Mouse (Mus musculus): Measurements from ENCODE around the gene Plekhm2.
A peak's percentile ranks its signal among the peaks of the same experiment; 100 is the strongest.

The Plekhm2 gene

DNA sequence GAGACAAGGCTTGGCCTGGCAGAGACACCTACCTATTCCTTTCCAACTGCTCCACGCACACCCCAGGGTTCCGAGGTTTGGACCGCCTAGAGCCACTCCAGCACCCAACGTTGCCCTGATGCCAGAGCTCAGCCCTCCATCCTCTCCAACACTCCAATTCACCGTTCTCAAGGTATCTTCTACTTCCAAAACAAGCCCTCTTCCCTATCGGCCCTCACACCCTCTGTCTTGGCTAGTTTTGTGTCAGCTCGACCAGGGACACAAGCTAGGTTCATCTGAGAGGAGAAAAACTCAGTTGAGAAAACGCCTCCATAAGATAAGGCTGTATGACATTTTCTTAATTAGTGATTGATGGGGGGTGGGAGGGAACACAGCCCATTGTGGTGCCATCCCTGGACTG is at the start of gene Plekhm2:
Gene Plekhm2, minus strand, starts transcription at position 101 of the 400 bp plus-strand sequence.
- no peak for DNase-seq

DNA sequence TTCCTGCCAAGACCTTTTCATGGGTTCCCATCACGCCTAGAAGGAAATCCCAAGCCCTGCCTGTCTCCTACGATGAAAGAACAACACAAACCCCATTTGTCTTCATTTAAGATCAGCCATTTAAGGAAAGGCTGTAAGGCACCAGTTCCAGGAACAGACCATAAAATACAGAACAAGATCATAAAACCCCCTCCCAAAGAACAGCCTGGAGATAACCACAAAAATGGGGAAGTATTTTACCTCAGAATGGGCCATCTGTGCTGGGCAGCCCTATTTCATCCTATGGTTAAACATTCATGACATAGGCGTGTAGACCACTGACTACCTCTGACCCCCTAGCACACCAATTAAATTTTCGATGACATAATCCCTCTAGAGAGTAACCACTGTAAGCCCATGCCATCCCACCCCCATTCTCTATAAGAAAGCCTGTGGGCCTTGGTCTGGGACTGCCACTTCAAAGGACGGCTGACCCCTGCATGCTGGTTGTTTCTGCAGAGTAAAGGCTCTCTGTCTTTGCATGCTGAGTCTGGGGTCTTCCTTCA is 49.0 kb upstream of the Plekhm2 start:
- DNase-seq, result no peak

DNA sequence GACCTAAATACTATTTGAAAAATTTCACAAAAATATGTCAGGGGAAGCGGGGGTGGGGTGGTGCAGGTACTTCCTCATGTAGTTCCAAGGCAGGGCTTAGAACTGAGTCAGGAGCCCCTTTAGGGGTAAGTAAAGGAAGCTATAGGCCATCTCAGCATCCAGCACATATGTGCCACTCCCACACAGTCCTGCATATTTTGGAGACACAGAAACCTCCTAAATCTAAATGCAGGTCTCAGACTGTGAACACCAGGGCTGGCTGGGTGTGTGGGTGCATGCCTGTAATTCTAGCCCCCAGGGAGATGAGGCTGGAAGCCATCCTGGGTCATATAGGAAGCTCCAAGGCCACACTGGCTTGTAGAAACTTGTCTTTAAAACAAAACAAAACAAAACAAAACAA is 46.6 kb upstream of the Plekhm2 start:
- no peak for DNase-seq

DNA sequence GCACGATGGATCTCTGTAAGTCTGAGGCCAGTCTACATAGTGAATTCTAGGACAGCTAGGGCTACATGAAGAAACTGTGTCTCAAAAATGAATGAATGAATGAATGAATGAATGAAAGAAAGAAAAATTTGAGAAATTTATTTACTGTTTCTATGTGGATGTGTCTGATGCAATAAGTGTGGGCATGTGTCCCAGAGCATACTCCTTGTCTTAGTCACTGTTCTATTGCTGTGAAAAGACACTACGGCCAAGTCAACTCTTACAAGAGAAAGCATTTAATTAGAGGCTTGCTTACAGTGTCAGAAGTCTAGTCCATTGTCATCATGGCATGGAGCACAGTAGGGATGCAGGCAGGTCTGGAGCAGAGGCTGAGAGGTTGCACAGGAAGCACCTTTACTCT is 44.3 kb upstream of the Plekhm2 start:
- no peak for DNase-seq

DNA sequence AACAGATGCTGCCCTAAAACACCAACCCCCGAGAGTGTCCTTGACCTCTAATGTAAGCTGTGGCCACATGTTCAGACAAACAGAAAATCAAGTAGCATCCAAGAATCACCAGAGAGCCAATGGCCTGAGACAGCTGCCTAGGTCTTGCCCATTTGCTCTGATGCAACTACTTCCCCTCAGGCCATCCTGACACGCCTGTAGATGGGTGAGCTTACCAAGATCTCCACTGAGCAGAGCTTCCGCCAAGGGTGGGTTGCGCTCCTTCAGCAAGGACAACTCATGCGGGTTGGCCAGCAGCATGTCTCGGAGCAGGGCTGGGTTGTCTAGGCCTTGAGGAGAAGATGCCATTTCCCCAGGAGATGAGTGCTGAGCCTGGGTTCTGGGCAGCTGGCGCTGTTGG is 43.3 kb upstream of the Plekhm2 start:
- no peak for DNase-seq

DNA sequence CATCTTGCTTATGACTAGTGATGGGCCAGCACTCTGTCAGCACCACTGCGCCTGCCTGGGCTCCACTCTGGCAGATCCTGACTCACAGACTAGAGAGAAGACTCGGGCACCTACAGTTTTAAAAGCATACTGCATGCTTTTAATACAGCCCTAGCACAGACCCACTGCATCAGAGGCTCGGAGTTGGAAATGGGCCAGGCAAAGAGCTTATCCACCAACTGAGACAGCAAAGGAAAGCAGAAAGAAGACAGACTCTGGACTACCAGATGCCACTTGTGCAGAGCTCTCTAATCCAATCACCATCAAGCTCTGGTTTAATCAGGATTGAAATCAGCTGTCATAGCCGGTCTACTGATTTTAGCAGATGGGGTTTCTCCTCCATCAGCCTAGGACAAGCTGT is 40.6 kb upstream of the Plekhm2 start:
- no peak for DNase-seq

DNA sequence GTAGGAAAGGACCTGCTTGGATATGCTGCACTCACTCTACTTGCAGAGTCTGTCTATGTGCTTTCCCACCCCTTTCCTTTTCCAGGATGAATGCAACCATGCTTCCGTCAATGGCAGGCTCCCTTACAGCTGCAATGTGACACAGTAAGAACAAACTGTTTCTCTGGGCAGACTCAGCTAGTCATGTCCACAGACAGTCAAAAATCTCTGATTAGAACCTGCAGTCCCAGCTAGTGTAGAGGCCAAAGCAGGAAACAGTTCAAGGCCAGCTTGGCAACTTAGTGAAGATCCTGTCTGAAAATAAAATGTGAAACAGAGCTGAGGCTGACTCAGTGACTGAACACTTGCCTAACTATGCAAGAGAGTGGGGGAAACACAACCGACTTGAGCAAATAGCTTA is 39.9 kb upstream of the Plekhm2 start:
- DNase-seq, result no peak

DNA sequence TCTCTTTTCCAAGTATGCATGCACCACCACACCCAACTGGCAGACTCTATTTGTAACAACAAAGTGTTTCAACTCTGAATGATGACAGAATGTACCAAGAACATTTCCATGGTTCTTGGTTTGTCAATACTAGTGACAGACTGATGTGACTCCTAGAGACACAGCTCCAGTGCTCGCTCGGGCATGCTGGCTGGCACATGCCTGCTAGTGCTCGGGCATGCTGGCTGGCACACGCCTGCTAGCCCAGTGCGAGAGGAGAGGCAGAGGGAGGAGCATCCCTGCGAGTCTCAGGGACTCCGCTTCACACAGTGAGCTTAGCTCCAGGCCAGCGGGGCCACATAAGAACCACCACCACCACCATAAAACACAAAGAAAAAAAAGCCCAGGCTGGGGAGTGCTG is 30.0 kb upstream of the Plekhm2 start:
- no peak for DNase-seq

DNA sequence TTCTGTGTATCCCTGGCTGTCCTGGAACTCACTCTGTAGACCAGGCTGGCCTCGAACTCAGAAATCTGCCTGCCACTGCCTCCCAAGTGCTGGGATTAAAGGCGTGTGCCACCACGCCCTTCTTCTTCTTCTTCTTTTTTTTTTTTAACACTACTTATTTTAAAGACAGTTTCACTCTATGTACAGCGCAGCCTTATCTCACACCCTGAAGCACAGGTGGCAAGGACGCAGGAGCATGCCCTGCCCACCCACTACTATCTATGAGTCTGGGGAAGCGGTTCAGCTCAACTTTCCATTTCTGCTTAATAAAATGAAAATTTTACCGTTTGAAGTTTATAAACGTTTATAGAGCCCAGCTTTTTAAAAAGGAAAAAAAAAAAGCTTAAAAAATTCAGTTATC is 23.8 kb upstream of the Plekhm2 start:
- DNase-seq, result no peak

DNA sequence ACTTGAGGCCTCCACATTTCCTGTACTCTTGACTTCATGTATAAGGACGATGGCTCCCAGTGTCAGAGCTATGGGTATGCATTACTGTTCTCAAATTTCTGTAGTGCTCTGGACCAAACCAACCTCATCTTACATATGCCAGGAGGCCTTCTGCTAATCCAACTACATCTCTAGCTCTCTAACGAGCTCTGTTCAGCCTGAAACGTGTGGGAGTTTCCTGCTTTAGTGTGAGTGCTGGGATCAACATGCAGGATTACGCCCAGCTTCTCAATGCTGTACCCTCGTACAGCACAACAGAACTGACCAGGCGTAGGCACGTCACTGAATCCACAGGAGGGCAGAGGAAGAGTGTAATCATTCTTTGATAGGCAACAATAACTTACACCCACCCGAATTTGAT is 21.8 kb upstream of the Plekhm2 start:
- no peak for DNase-seq

DNA sequence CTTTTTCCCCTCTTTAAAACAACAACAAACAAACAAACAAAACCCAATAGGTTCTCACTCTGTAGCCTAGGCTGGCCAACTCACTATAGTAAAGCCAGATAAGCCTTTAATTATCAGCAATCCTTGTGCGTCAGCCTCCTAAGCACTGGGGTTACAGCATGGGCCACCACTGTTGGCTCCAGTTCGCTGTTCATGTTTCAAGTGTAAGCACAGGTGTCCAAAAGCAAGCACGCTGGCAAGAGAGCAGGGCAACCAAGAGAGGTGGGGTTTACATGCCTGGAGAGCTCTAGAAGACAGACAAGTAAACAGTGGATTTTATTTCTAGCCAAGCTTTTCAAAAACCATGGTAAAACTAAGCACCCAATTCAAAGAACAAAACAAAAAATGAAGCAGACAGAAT is 21.4 kb upstream of the Plekhm2 start:
- DNase-seq, result no peak

DNA sequence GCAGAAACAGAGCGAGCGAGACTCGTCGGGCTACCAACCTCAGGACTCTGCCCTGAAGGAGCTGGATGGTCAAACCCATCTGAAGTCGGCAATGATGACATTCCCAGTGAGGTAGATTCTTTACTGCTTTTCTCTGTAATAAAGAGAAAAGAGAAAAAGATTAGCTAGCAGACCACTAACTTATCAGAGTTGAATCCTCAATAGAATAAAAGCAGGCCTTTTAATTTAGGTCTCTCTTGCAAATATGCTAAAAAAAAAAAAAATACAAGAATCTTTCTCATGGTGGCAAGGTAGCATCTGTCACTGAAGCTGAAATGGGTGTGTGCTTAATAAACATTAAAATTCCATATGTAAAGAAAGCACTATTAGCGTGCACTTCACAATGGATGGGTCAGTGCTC is 20.8 kb upstream of the Plekhm2 start, which contains the start of gene Rsc1a1:
Gene Rsc1a1, minus strand, starts transcription at position 101 of the 400 bp plus-strand sequence.
- no peak for DNase-seq

DNA sequence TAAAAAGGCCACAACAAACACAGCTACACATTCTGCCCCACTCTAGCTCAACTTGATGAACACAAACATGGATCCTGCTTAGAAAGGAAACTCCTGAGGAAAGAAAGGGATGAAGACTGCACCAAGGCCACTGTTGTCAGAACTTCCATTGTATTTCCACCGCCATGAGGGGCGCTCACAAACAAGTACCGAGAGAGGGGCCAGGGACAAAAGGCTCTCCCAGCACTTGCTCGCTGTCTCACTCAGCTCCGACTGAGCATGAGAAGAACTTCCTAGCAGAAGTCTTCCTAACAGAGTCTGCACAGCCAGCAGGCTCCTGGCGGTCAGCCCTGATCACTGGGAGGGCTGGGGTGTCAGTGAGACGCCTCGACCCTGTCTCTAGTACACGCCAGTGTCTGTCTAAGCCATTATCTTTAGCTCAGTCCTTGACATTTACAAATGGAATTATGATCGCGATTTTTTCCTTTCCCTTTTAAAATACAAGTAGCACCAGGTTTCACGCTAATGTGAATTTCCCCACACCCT is 18.1 kb upstream of the Plekhm2 start:
- DNase-seq, result no peak

DNA sequence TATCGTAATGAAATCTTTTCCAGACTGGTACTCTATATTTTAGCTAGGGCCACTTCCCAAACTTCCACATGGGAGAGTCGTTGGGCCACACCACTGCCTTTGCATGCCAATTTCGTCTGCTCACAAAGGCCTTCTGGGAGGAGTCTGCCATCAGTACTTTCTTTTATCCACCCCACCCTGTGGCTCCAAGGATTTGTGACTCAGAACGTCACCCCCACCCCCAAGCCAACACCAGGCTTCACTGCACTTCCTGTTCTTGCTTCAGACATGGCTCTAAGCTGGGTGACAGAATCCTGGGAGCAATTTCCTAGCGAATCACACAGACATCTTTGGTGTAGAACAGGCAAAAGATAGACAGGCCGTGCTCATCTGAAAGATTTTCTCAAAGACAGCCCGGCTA is 17.1 kb upstream of the Plekhm2 start:
- DNase-seq, result no peak

DNA sequence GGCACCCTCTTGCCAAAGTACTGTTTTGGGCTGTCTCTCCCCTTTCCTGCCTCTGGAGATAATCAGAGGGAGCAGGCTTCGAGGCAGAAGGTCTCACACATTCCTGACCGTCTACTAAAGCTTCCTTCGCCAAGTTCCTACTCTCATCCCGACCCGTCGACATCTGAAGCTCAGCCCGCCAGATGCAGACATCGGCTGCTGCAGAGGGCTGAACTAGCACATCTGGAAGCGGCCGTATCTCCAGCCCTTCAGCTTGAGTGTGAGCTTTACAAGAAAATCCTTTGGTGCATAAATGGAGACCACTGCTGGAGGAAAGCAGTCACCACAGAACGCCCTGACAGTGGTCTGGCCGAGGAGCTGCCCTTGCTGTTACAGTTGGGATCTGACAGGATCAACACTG is 16.2 kb upstream of the Plekhm2 start:
- no peak for DNase-seq

DNA sequence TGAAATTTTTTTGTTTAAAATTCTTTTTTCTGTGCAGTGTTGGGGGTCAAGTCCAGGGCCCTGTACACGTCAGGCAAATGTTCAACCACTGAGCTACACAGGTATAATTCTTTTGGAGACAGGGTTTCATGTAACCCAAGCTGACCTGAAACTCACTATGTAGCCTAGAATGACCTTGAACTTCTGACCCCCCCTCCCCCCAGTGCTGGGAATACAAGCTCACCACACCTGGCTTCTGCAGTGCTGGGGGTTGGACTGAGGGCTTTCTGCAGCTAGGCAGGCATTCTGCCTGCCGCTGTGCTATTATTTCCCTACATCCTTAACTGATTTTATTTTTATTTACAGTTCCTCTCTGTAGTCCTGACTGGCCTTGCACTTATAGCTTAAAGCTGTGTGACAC is 14.3 kb upstream of the Plekhm2 start:
- DNase-seq, result no peak

DNA sequence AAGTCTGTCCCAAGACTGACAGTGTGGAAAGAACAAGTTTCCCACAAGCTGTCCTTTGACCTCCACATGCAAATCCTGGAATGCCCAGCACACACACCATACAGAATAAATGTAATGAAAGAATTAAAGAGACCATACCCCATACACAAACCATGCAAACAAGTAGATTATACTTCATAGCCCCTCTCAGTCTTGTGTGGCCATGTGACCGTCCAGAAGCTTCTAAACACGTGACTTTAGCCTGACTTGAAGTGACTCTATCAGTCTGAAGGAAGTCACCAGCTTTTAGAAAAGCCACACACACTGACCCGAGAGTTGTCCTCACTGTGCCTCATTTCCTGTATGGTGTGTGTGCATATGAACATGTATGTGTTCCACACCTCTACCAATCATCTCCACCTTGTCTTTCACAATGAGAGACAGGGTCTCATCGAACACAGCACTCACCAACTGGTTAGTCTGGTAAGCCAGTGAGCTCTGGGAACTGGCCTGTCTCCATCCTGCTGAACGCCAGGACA is 11.8 kb upstream of the Plekhm2 start:
- no peak for DNase-seq

DNA sequence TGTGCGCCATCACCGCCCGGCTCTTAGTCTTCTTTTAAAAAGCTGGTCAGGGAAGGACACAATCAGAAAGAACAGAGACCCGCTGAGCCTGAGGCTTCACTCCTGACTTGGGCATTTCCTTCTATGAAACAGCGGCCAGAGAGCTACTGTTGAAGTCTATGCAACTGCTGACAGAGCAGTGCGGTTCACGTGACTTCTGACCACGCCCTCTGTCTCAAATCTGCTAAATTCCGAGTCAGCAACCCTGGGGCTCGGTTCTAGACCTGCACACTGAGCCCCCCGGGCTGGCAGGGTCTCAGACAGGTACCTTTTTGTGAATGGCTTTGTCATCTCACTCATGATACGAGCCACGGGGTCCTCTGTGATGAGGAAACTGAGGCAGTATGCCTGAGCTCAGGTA is 7.6 kb upstream of the Plekhm2 start:
- DNase-seq, result no peak

DNA sequence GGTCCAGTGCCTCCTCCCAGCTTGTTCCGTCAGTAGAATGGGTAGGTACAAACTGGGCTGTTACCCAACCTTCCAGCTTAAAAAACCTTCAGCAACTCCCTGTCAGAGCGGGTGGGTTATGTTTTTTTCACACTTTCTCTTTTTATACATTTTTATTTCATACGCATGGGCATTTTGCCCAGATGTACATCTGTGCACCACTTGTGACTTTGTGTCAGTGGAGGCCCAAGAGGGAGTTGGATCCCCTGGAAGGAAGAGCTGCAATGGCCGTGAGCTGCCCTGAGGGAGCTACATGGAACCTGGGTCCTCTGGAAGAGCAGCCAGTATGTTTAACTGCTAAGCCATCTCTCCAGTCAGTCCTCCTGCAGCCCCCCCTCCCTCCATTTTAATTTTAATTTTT is 6.7 kb upstream of the Plekhm2 start:
- no peak for DNase-seq

DNA sequence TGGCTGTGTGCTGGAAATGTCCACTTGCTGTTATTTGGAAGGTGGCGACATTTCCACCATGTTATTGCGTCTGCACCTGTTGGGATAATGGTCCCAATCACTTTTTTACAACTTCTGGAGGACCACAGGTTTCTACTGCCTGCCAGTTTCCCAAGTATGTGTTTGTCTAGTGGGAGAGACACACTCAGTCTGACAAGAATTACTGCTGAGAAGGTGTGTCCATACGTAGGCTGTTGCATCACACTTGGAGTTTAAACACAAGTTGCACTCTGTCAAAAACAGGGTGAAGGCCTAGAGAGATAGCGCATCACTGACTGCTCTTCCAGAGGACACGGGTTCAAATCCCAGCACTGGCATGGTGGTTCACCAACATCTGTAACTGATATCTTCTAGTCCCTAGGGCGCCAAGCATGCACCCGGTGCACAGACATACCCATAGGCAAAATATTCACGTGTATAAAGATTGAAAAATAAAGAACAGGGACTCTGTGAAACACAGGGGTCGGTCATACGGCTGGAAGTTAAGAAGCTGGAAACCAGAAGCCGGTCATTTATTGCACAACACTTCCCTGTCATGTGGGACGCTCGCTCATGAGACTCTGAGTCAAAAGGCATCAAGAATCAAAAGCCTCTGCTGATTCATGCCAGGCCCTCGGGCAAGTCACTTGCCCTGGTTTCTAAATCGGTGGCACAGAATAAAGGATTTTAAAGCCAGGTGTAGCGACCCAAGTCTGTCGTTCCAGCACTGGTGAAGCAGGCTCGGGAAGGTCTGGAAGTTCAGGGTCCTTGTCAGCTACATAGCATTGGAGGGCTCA is 5.4 kb upstream of the Plekhm2 start:
- DNase-seq, result no peak

DNA sequence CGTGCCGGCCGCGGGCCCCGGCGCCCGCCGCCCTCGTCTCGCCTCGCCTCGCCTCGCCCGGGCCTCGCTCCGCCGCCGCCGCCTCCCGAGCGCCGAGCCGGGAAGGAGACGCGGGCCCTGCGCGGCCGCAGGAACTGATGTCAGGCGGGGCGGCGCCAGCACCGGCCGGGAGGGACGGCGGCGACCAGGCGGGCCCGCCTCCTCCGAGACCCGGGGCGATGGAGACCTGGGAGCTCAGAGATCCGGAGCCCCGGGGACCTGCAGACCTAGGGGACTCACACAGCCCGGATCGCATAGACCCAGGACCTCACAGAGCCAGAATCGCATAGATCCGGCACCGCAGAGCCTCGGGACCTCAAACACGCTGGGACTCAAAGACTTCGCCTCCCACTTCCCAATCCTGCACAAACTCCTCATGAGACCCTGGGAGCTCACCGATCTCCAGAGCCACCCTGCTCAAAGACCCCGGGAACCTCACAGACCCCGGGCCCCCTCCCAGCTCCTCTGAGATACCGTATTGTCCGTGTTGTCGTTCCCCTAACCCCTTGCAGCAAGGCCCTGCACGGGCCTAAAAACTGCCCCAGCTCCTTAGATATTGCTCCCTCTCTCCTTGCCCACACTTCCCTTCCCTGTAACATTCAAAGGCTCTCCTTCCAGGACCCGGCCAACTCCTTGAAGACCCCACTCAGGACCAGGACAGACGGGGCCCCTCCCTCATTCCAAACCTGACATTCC is 521 bp downstream of the Plekhm2 start:
- peak; percentile 54 to 74 for DNase-seq

DNA sequence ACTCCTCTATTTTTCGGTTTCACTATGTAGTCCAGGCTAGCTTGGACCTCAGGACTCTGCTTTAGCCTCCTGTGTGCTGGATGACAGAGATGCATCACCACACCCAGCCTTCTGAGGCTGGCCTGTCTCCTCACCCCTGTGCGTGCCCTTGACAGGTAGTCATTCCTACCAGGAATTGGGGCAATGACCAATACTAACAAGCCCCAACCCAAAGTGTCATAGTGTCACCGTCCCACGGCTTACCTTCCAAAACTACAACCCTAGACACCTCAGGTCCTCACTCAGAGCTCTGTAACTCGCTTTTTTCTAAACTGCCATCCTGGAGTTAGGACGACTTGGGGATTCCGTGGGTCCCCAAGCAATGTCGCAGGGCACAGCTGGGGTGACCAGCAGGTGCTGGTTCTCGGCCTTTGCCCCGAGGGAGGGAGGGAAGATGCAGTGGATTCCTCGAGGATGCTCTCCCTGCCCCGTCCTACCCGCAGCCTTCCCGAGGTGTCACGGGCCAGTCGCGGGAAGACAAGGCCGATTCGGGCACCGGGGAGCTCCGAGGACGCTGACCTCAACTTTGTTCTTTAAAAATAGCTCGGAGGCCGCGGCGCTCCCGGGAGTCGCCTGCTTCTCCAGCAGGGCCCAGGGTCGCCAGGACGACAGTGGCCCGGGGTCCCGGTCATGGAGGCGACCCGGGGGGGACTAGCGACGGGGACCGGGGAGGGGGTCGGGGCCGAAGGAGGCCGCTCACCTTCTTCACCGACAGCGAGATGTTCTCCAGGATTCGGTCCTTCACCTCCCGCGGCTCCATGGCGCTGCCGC is 1.4 kb downstream of the Plekhm2 start:
- peak in 1 of 2 experiments; percentile 28 for DNase-seq

DNA sequence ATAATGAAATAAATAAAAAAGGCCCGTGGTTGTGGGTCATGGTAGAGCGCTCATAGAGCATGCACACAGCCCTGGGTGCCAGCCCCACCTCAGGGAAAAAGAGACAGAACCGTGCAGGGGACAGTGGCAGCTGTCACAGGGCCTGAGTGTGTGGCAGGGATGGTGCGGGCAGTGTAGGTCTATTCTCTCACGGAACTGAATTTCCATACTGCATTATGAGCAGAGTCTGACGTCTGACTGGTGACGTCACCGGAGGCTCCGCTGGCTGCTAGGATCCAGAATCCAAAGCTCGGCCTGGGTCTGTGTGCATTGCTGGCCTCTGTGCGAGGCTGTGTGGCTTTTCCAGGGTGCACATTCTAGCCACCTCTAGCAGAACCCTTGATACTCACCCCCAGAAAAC is 3.8 kb downstream of the Plekhm2 start:
- DNase-seq, result no peak

Measured in spleen, adult 18-20 months (tissue).